Mouse (Mus musculus) midbrain, embryonic 11.5 days (tissue): ENCODE results near the gene Apol7a. TPM values are rescaled to one million over a fixed set of nuclear protein-coding genes. Genes with fewer than 3 reads are reported as not detected.
"Not testable (repeated sequence)": the region's sequence is repeated elsewhere in the genome, so short reads cannot be mapped to it uniquely, and the experiment has no call there.

Experiments used
- ATAC-seq: fragments of 200-750 bp; cut with Nextera tagmentation; 2 replicates; pipeline ENCODE4 v1.8.0; 2017; ENCODE audit warnings: moderate TSS enrichment, moderate library complexity; ENCODE audit not compliant: low FRiP score
- DNase-seq: peaks from one replicate; pipeline ENCODE4 v3.0.0; 2015; ENCODE audit warnings: low spot score; ENCODE audit errors: missing footprints
- H3K27ac ChIP-seq: fragments of 300-500 bp; sonication (generic); 2 replicates; pipeline ENCODE4 v1.5.1; 2014; ENCODE audit warnings: low read depth, low read length
- H3K27me3 ChIP-seq: fragments of 300-500 bp; sonication (generic); 2 replicates; pipeline ENCODE4 v1.6.1; 2014; ENCODE audit warnings: mild to moderate bottlenecking, low read length, moderate library complexity, mixed read lengths; ENCODE audit not compliant: control insufficient read depth, insufficient read depth
- H3K36me3 ChIP-seq: fragments of 300-500 bp; sonication (generic); 2 replicates; pipeline ENCODE4 v1.6.1; 2014; ENCODE audit warnings: mild to moderate bottlenecking, low read length, moderate library complexity, mixed read lengths; ENCODE audit not compliant: control insufficient read depth, insufficient read depth
- H3K4me1 ChIP-seq: fragments of 300-500 bp; sonication (generic); 2 replicates; pipeline ENCODE4 v1.6.1; 2014; ENCODE audit warnings: low read length; ENCODE audit not compliant: control insufficient read depth, insufficient read depth
- H3K4me2 ChIP-seq: fragments of 300-500 bp; sonication (generic); 2 replicates; pipeline ENCODE4 v1.6.1; 2014; ENCODE audit warnings: mild to moderate bottlenecking, moderate library complexity
- H3K4me3 ChIP-seq: fragments of 300-500 bp; sonication (generic); 2 replicates; pipeline ENCODE4 v1.5.1; 2014; ENCODE audit warnings: low read depth, low read length
- H3K9ac ChIP-seq: fragments of 300-500 bp; sonication (generic); 2 replicates; pipeline ENCODE4 v1.6.1; 2014; ENCODE audit warnings: low read length
- H3K9me3 ChIP-seq: fragments of 300-500 bp; sonication (generic); 2 replicates; pipeline ENCODE4 v1.6.1; 2016; ENCODE audit warnings: low read length; ENCODE audit not compliant: control insufficient read depth
- WGBS: fragments of 180-500 bp; shearing (Covaris S2); extraction: QIAGEN DNeasy Blood & Tissue Kit; methylation state at CpG from one replicate; pipeline ENCODE4 v1.1.7; 2014; 5-methylcytosine and 5-hydroxymethylcytosine counted together
- polyA plus RNA-seq: library from polyadenylated mRNA; unstranded; fragments of >200 nt; fragmentation: Nextera tagmentation; extraction: Ambion mirVana; gene quantifications from 2 replicates; pipeline ENCODE4 v1.2.1, GENCODE M21; 2014

Gene Apol7a
- not detected in 2 replicates for polyA plus RNA-seq

DNA sequence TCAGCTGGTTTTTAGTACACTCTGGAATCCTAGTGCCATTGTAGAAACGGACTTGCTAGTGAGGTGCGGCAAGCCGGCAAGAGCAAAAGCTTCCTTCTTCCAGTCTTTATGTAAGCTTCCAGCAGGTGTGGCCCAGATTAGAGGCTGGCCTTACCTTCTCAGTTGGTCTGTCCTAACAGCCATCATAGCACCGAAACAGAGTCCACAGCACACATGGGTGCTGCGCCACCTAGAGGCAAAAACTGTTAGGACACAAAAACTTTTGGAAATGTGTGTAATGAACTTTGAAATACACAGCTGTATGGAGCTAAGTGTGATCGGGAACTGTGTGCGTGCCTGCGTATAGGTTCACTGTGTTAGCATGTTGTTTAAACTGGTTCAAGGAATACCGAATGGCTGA lies at the start of gene Apol7a:
TSS of gene Apol7a (minus strand) at position 84 of the 400 bp plus-strand sequence.
- ATAC-seq, H3K27ac ChIP-seq, H3K4me2 ChIP-seq, H3K9me3 ChIP-seq, H3K4me3 ChIP-seq, DNase-seq, H3K36me3 ChIP-seq, H3K9ac ChIP-seq, H3K27me3 ChIP-seq, H3K4me1 ChIP-seq: not testable (repeated sequence)
- 64% methylated on average over 9 of the region's 9 CpGs for WGBS

DNA sequence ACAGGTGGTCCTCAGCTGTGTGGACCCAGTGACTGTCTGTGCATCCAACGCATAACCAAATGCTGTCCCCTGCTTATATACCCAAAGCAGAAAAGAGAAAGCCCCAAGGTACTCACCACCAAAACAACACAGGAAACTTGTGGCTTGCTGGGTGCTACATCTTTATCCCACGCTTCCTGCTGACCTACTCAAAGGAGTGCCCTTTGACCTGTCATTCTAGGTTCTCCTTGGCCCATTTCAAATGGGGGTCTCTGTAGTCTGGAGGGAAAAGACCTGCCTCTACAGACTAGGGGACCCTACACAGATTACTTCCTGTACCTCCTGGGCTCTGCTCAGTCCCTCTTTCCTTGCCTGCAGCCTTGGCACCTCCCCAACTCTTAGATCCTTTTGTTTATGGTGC lies 48.5 kb upstream of the Apol7a start, which contains the start of gene Apol7b:
TSS of gene Apol7b (minus strand) at position 101 of the 400 bp plus-strand sequence.
- H3K27ac ChIP-seq, H3K9me3 ChIP-seq, H3K4me3 ChIP-seq, H3K27me3 ChIP-seq, DNase-seq, H3K4me1 ChIP-seq, ATAC-seq, H3K9ac ChIP-seq, H3K36me3 ChIP-seq, H3K4me2 ChIP-seq: not testable (repeated sequence)
- 100% methylated on average over 1 of the region's 2 CpGs for WGBS

DNA sequence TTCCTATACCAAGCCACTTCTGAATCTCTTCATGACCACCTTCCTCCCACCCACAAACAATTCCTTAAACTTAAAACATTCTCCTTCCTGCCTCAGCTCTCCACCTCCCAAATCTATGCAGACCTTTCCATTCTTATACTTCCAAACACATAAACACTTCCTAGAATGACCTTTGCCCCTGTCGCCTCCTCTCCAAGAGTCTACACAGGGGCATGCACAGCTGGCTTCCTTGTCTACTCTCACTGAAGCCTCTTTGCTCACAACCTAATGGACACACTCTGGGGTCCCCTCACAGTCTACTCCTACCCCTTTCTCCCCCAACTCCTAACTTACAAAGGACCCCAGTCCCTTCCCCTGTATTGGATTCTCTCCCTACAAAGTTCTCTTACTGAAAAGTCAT lies 46.8 kb upstream of the Apol7a start:
- H3K36me3 ChIP-seq, H3K27me3 ChIP-seq, H3K9ac ChIP-seq, ATAC-seq, H3K4me2 ChIP-seq, H3K4me1 ChIP-seq, H3K27ac ChIP-seq, H3K4me3 ChIP-seq, H3K9me3 ChIP-seq, DNase-seq: not testable (repeated sequence)
- WGBS, result 50% methylated on average over 1 of the region's 1 CpGs

DNA sequence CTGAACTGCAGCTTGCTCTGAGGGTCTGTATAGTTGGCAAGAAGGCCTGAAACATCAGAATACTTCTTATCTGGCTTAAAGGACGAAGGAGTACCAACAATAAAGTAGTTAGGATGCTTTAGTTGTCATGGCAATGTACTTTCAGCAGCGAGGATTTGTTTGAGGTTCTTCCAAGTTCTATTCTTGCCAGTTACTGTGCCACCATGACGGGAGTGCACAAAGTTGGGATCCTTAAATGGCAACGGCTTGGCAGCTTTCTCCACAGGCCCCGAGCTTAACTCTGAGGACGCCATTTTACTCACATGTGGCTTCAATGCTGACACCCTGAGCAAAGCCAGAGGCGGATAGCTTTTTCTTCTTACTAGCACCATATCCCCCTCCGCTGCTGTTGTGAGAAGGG lies 45.8 kb upstream of the Apol7a start:
- not testable (repeated sequence) for H3K9me3 ChIP-seq, H3K4me2 ChIP-seq, H3K36me3 ChIP-seq, H3K9ac ChIP-seq, H3K27ac ChIP-seq, DNase-seq, H3K4me1 ChIP-seq, ATAC-seq, H3K27me3 ChIP-seq, H3K4me3 ChIP-seq
- 84% methylated on average over 7 of the region's 8 CpGs for WGBS

DNA sequence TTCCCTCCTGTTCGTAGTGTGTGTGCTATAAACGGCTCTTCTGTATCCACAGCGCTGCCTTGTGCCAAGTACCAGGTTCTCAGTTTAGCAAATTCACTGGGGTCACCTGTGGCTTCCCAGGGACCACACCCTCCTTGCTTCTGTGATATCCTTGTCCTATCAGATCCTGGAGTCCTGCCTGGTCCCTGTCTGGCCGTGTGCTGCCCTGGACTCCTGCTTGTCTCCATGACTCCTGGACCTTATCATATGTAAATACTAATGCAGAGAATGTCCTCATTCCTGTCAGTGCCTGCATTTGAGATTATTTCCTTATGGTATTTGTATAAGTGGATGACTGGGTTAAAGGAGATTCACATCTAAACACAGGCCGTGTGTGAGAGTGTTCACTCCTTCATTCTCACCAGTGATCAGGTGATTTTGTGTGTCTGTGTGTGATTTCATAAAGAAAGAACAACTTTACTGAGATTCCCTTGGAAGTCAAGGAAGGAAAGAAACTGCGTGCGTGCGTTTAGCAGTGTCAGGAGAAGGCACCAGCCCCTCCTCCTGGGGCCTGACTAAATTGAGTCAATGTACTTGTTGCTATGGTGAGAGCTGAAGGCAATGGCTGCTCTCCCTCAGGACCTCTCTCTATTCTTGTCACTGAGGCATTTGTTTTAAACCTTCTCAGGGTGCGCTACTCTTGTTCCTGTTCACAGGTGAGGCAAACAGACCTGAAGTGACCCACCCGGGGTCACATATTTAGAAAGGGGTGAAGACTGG lies 30.0 kb upstream of the Apol7a start:
- not testable (repeated sequence) for H3K9ac ChIP-seq, H3K27ac ChIP-seq, H3K36me3 ChIP-seq, H3K4me1 ChIP-seq, DNase-seq, H3K4me2 ChIP-seq, ATAC-seq, H3K4me3 ChIP-seq, H3K9me3 ChIP-seq, H3K27me3 ChIP-seq
- WGBS, result 81% methylated on average over 5 of the region's 10 CpGs

DNA sequence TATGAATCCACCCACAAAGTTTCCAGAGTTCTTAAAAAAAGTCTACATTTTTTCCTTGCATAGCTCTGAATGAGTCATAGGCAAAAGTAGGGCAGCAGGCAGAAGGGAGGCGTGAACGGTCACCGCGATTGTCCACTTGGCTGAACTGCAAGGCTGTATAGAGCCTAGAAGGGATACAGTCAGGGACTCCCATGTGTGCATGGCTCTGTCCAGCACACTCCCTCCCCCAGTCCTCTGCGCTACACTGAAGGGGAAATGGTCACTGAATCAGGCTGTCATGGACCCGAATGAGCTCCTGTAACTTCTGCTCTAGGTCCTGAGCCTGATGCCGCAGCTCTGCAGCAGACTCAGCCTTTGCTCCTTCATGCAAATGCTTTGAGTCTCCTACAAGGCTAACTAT lies 24.0 kb upstream of the Apol7a start:
- not testable (repeated sequence) for ATAC-seq, H3K4me1 ChIP-seq, H3K9me3 ChIP-seq, H3K4me2 ChIP-seq, DNase-seq, H3K27ac ChIP-seq, H3K9ac ChIP-seq, H3K27me3 ChIP-seq, H3K4me3 ChIP-seq, H3K36me3 ChIP-seq
- WGBS, result 85% methylated on average over 3 of the region's 7 CpGs

DNA sequence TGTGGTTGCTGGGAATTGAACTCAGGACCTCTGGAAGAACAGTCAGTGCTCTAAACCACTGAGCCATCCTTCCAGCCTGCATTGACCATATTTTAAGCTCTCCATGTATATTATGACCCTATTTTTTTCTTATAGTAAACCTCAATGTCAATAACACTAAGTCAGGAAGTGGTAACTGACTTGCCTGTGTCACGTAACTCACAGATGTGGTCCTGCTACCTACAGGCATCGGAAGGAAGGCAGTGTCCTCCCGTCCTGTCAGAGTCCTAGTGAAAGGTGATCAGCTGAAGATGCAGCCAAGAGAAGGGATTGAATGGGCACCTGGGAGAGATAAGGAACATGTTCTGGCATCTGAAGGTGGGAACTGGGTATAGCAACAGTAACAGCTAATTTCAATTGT lies 20.7 kb upstream of the Apol7a start:
- not testable (repeated sequence) for H3K4me2 ChIP-seq, H3K9me3 ChIP-seq, H3K9ac ChIP-seq, H3K4me1 ChIP-seq, ATAC-seq, H3K36me3 ChIP-seq, H3K27me3 ChIP-seq, H3K4me3 ChIP-seq, H3K27ac ChIP-seq, DNase-seq
- no CpG with 5 or more reads among the region's 3 CpGs for WGBS

DNA sequence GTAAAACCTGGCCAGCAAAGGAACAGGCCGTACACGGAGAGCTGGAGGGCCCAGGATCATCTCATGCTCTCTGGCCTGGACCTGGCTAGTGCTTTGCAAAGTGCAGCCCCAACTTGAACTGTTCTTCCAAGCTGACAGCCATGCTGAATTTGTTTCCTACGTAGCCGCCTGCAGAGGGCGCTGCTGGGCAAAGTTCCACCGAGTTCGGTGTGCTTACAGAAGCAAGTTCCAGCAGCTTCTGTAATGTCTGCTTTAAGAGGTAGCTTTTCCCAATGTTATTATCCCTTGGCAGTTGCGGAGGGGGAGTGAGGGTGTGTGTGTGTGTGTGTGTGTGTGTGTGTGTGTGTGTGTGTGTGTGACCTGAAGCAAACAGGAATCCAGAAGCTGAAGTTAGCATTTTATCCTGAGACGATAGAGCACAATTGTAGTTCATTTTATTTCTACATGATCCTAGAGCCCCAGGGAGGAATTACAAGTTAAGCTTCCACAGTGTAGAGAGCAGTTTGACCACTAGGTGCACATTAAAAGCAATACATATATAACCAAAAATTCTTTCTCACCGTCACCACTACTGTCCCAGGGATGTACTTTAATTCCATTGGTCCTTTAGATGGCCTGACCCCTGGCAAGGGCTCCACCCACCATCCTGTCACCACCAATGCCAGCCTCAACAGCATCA lies 17.9 kb upstream of the Apol7a start:
- H3K4me3 ChIP-seq, H3K27ac ChIP-seq, ATAC-seq, H3K4me1 ChIP-seq, H3K36me3 ChIP-seq, DNase-seq, H3K9ac ChIP-seq, H3K27me3 ChIP-seq, H3K4me2 ChIP-seq, H3K9me3 ChIP-seq: not testable (repeated sequence)
- WGBS, result 31% methylated on average over 2 of the region's 10 CpGs

DNA sequence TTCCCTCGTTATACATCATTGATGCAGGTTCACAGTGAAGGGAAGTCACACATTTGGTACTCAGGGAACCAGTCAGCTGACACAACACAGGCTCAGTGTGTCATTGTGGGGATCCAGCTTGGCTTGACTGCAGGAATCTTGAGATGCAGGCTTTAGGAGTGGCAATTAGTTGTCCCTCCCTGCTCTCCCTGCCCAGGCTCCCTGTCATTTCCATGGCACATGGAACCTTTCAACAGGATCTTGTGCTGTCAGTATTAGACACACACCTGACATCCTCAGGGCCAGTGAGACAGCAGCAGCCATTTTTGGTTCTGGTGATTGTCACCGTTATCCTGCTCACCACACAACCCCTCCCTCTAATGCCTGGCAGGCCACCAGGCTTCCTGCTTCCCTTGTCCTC lies 16.7 kb upstream of the Apol7a start:
- H3K4me2 ChIP-seq, H3K9me3 ChIP-seq, H3K4me1 ChIP-seq, H3K27me3 ChIP-seq, H3K9ac ChIP-seq, H3K4me3 ChIP-seq, DNase-seq, ATAC-seq, H3K27ac ChIP-seq, H3K36me3 ChIP-seq: not testable (repeated sequence)
- WGBS, result 66% methylated on average over 2 of the region's 2 CpGs
